Mouse (Mus musculus) liver (tissue): ENCODE results near the gene Cwc25.

Experiments used
- DNase-seq: peaks from one replicate; pipeline ENCODE4 v3.0.0-alpha.2; 2020; ENCODE audit warnings: mixed read lengths

Cwc25 gene

GRCm38 (mm10) chr11:97766154-97766881, at the start of gene Cwc25:
Cwc25 (minus strand) TSS chr11:97766556.
- DNase-seq: peak; percentile 92

DNA sequence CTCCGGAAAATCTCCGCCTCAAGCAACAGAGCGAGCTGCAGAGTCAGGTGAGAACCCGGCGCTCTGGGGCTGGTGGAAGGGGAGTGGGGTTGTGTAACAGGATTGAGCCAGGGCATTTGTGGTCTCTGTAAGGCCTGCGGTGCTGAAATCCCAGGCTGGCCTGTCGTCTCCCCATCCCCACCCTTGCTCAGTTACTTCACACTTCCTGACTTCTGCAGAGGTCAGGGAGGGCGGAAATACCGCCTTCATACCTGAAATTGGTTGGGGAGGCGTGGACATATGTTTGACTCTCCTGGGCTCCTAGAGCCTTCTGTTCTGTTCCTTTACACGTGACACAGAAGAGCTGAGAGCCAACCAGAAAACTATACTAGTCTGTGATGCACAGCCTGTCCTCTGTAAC, 49.4 kb upstream of the Cwc25 start:
- DNase-seq: no peak

DNA sequence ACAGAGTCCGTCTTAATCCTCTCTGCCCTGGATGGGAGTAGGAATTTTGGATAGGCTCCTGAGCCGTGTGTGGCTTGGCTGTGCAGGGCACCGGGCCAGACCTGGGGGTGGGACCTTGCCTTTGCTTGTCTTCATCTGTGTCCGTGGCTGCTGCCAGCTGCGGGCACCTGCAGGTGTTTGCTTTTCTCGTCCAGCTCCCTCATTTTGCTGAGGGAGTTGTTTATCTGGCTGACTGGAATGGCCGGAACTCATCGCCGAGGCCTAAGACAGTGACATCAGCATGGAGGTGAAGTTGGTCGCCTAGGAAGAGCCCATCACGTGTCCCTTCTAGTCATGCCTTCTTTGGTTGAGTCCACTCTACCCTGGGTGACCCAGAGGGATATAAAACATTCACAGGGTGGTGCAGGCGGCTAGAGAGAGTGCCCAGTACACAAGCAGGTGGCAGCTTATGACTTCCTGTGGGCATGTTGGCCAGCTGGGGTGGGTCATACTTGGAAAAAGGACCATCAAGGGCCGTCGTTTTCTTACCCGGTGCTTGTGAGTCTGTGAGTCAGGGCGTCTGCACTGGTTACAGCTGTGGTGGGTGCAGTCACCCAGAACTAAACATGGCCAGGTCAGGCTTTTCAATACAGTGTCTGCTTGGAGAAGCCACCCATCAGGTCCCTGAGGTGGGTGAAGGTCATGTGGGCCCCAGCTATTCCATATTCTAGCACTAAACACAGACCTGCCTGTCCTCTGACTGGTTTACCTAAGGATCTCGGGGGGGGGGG, 47.6 kb upstream of the Cwc25 start:
- no peak for DNase-seq

DNA sequence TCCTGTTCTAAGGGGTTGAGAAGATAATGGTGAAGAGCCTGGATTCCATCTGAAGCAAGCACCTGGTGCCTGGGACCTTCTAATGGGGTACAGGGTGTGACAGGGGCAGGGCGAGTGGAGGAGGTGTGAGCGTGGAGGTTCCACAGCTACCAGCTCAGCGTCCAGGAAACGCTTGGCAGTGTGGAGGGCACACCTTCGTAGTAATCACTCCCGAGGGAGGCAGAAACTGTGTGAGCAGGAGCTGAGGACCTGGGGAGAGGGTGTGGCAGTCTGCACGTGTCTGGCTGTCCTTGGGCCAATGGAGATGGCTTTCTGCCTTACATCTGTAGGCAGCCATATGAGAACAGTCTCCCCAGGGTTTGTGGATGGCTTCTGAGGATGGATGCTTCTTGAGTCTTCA, 46.7 kb upstream of the Cwc25 start:
- no peak for DNase-seq

GRCm38 (mm10) chr11:97812491-97812921, 46.1 kb upstream of the Cwc25 start:
- DNase-seq: no peak

DNA sequence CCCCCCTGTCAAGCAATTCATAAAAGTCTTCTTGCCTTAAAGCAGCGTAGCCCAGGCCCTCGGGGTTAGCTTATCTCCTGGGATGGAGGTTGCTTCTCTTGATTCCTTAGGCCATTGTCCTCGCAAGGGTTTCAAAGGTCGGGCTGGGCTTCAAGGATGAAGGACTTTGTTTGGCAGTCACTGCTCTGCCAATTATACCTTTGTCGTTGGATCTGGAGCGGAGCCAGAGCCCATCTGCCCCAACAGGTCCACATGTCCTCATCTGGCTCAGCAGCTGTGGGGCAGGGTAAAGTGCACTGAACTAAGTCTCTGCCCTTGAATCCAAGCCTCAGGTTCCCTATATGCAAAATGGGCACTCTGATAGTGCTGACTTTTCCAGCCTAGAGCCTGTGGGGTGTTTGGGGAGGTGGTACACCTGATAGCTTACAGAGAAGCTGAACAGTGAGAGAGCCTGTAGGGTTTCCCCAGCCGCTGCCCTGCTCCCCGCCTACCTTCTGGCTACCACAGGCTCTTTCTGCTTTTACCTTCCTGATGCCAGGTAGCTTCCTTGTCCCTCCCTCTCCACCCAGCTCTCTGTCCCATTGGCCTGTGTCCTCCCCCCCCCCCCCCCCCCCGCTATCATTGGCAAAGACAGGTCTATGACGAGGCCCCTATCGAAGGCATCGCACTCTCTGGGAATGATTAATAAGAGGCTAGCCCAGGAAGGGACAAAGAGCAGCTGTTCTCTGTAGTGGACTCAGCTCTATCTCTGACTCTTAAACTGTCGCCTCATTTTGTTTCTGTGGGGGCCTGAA, 45.4 kb upstream of the Cwc25 start:
- DNase-seq: no peak

- no peak for DNase-seq
Measured at GRCm38 (mm10) chr11:97810970-97811369, 44.6 kb upstream of the Cwc25 start.

GRCm38 (mm10) chr11:97810356-97810755, 44.0 kb upstream of the Cwc25 start:
- no peak for DNase-seq

DNA sequence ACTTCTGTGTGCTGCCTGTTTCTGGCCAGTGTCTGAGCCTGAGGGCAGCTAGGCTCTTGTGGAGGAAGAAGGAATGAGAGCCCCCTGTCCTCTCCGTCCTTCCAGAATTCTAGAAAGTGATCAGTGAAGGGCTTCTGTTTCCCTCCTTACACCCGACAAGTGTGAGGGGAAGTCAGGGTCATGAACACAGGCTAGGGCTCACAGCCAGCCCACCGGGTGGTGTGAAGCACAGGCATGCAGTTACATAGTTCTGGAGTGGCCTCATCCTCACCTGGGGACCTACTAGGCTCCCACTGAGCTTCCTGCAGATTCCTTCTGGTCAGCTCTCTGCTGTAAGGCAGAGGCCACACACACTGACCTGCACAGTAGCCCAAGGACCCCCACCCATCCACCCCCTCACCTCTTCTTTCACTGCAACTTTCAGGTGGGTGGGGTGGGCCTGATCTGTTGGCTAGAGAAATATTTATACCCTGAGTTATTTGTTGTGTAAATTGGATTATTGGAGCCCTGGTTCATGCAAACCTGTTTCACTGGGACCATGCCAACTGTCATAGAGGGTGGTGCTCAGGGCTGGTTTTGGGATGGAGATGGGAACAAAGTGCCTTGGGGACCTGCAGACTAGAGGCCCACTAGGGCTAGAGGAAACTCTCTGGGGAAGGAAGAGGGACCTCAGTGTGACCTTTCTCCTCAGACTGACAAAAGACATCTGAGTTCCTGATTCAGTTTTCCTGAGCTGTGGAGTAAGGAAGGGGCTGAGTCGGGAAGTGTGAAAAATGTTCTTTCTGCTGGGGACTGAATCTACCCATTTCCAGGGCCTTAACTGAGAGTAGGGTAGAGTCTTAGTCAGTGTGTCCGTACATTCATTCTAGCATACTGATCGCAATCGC, 43.1 kb upstream of the Cwc25 start:
- no peak for DNase-seq

DNA sequence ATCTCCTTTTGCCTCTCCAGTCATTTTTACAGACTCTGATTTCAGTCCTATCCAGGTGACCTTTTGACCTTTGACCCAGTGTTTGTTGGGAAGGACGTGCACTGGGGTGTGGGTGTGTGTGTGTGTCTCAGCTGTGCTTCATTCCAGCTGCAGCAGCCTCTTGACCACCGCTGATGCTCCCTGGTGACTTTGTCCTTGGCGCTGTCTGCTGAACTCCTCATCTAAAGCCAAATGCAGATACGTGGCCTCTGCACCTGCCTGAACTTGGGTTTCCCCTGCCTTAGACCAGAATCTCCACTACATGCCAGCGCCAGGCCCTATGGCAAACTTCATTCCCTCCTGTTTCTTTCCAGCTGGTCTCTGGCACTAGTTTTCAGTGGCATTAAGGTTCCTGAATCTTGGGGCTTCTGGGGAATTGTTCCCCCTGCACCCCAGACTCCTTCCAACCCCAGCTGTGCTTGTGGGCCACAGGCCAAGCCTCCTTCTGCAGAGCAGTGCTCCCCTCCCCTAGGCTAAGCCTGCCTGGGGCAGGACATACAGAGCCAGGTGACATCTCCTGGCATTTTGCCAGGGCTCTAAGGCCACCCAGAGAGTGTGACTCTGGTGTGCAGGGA, 42.4 kb upstream of the Cwc25 start:
- no peak for DNase-seq

DNA sequence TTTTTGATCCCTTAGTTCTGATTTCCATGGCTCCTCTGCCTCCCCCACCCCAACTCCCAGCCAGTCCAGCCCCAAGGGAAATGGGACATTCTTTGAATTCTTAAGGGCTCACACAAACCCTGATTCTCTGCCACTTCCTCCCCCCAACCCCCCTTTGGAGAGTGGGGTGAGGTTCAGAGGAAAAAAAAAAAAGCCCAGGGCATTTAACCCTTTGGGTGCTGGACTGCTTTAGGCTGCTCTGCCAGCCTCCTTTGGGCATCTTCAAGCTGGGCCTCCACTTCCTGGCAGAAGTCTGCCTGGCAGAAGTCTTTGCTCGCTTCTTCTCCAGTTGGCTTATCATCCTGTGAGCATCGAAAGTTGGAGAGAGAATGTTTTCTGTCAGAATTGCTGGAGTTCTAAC, 41.7 kb upstream of the Cwc25 start:
- no peak for DNase-seq

GRCm38 (mm10) chr11:97807626-97808025, 41.3 kb upstream of the Cwc25 start:
- DNase-seq: no peak

DNA sequence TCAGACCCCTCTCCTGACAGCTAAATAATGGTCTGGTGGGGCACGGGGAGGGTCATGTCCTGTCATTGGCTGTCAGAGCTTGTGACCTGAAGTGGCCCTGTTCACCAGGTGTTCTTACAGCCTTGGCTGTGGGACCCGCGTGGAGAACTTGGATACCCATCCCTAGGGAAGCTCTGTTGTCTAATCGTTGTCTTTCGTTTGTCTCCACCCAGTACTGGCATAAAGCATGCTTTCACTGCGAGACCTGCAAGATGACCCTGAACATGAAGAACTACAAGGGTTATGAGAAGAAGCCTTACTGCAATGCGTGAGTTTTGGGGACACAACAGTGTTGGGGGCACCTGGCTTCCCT, 40.2 kb upstream of the Cwc25 start:
- DNase-seq: no peak

DNA sequence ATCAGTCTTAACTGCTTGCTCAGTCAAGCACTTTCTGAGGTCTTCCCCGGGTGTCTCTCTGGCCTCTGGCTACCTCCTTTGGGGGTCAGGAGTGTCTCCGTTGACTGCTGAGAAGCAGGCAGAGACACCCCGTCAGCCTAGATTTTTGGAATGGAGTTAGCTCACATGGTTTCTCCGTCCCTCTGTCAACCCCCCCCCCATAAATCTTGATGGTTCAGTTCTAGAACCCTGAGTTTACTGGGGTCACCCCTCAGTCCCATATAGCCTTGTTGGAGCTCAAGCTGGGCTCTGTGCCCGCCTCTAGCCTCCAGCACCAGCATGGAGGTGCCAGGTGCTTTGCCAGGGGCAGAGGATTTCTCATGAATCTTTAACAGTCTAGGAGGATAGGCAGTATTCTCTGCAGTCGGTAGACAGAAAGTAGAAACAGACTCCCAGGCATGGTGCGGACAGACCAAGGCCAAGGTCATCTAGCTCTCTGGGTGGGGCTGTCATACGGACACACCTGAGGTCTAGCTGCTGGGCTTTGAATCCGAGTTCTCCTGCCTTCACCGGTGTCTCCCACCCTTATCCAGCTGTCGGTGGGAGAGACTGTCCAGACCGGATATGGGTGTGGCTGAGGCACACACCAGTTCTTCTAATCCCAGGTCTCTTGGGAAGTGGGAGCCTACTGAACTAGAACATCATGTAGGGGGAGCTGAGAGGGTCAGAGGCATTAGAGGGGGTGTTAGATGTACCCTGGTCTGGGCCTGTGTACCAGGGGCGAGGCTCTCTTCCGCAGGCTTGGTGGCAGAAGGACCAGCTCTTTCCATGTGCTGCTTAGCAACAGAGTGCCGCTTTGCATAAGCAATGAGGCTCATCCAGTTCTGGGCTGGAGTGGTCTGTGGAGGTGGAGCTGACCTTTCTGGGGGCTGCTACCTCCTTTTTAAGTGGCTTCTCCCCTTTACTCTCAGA, 39.6 kb upstream of the Cwc25 start:
- no peak for DNase-seq

GRCm38 (mm10) chr11:97804841-97805661, 38.7 kb upstream of the Cwc25 start:
- no peak for DNase-seq

DNA sequence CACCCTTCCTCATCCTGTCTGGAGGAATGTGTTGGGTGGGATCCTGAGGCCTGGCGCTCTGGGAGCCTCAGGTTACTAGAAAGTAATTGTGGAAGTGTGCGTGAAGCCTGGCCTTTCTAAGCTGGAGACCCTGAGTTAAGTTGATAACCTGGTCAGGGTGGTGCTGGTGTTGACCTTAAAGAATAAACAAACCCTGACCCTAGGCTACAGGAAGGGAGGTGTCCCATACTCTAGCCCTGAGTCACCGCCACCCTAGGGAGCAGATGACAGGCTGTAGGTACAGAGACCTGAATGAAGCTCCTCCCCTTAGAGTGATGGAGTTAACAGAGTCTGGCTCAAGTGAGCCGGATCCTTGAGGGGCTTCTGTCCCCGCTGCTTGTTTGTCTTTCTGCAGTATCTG, 37.5 kb upstream of the Cwc25 start:
- no peak for DNase-seq

GRCm38 (mm10) chr11:97802495-97802894, 36.1 kb upstream of the Cwc25 start:
- DNase-seq: no peak

DNA sequence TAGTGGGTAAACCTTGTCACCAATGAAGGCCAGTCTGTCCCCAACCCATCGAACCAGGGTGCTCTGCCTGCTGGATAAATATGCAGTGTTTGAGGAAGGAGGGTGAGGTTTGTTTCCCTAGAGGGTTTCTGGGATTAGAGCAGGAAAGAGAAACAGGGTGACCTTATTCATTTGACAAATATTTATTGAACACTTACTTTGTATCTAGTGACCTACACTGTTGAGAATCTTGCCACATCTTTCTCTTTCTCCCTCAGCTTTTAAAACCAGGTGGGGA, 35.8 kb upstream of the Cwc25 start:
- DNase-seq: no peak

DNA sequence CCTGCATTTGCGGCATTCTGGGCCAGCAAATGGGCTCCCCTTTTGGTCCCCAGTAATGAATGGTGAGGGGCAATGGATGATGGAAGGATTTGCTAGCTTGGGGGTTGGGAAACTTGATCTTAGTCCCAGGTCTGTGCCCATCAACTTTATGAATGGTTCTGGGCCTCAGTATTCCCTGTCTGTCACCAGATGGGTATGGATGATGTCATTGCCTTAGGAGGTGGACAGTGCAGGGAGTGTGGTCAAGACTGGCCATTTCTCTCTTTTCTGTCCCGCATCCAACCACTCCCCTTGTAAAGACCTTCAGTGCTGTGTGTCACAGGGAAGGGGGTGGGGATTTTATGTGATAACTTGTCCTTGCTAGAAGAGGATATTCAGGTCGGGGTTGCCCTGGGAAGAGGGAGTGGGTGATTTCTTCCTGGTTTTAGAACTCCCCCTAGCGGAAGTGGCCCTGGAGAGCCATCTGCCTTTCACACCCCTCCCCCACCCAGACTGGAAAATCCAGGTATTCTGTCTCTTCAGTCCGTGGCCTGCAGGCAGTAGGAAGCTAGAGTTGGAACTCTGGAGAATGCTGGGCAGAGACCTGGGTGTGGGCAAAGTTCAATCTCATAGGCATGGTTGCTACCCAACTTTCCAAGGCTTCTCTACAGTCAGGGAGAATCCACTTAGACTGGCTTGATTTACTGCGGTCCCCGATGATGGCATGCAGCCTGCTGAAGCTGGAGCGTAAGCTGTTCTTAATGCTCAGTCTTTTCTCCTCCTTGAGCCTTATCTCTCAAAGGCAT, 35.2 kb upstream of the Cwc25 start:
- peak; percentile 52 for DNase-seq
